Mouse (Mus musculus) hindbrain, embryonic 12.5 days (tissue): ENCODE data around the gene Cobl. TPM values are rescaled to one million over a fixed set of nuclear protein-coding genes. Genes with fewer than 3 reads are reported as not detected.

Experiments used
- ATAC-seq: fragments of 200-750 bp; cut with Nextera tagmentation; 2 replicates; pipeline ENCODE4 v1.8.0; 2017; ENCODE audit warnings: moderate TSS enrichment; ENCODE audit not compliant: low FRiP score
- H3K27ac ChIP-seq: fragments of 300-500 bp; sonication (generic); 2 replicates; pipeline ENCODE4 v1.5.1; 2016; ENCODE audit warnings: mild to moderate bottlenecking
- H3K27me3 ChIP-seq: fragments of 300-500 bp; sonication (generic); 2 replicates; pipeline ENCODE4 v1.6.1; 2016; ENCODE audit warnings: mild to moderate bottlenecking
- H3K36me3 ChIP-seq: fragments of 300-500 bp; sonication (generic); 2 replicates; pipeline ENCODE4 v1.6.1; 2016; ENCODE audit warnings: mild to moderate bottlenecking
- H3K4me1 ChIP-seq: fragments of 300-500 bp; sonication (generic); 2 replicates; pipeline ENCODE4 v1.6.1; 2016
- H3K4me2 ChIP-seq: fragments of 300-500 bp; sonication (generic); replicated peaks from 2 replicates; pipeline ENCODE4 v1.6.1; 2016; ENCODE audit warnings: mild to moderate bottlenecking
- H3K4me3 ChIP-seq: fragments of 300-500 bp; sonication (generic); 2 replicates; pipeline ENCODE4 v1.5.1; 2016; ENCODE audit warnings: mild to moderate bottlenecking
- H3K9ac ChIP-seq: fragments of 300-500 bp; sonication (generic); 2 replicates; pipeline ENCODE4 v1.6.1; 2016; ENCODE audit warnings: mild to moderate bottlenecking, moderate library complexity
- H3K9me3 ChIP-seq: fragments of 300-500 bp; sonication (generic); replicated peaks from 2 replicates; pipeline ENCODE4 v1.6.1; 2016; ENCODE audit warnings: mild to moderate bottlenecking
- WGBS: fragments of 180-500 bp; shearing (Covaris S2); methylation state at CpG from one replicate; pipeline ENCODE4 v1.1.7; 2016; 5-methylcytosine and 5-hydroxymethylcytosine counted together
- polyA plus RNA-seq: library from polyadenylated mRNA; unstranded; fragments of >200 nt; fragmentation: Nextera tagmentation; extraction: Ambion mirVana; gene quantifications from 2 replicates; pipeline ENCODE4 v1.2.1, GENCODE M21; 2016

The Cobl gene
- polyA plus RNA-seq, 1 experiment from 2014 or later: 5.3 TPM

- no peak for ATAC-seq
- Histone ChIP-seq H3K4me1 (no peaks in the 10 kb centered on the region), H3K27me3 (no peaks in the 10 kb centered on the region), H3K4me3 (no peak overlapping the region), H3K36me3 (no peaks in the 10 kb centered on the region), H3K4me2 (no peak overlapping the region), H3K9ac (no peak overlapping the region), H3K9me3 (no peaks in the 10 kb centered on the region), H3K27ac (no peak overlapping the region)
- WGBS: 75% methylated on average over 7 of the region's 7 CpGs
Observed at GRCm38 (mm10) chr11:12280711-12281110, 184.0 kb downstream of the Cobl start.

DNA sequence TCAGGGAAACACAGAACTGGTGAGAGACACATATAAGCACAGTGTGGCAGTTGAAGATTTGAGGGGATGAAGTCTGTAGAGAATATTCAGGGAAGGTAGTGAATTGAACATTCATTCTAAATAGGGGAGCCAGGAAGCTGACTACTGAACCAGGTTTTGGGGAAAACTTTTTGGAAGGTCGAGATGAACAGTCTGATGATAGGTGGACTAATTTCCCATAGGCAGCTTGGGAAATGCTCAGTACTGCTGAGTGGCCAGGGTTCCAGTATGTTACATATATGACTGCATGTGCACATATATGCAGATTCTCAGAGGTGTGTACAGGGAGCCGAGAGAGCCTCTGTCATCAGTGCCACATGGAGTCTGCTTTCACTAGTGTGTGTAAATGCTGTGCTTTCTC lies 190.5 kb downstream of the Cobl start:
- Histone ChIP-seq H3K27me3 (no peaks in the 10 kb centered on the region), H3K27ac (no peak overlapping the region), H3K9ac (no peak overlapping the region), H3K4me2 (no peak overlapping the region), H3K4me3 (no peak overlapping the region), H3K9me3 (no peaks in the 10 kb centered on the region), H3K36me3 (no peaks in the 10 kb centered on the region), H3K4me1 (no peaks in the 10 kb centered on the region)
- ATAC-seq: no peak
- WGBS: 82% methylated on average over 2 of the region's 2 CpGs

DNA sequence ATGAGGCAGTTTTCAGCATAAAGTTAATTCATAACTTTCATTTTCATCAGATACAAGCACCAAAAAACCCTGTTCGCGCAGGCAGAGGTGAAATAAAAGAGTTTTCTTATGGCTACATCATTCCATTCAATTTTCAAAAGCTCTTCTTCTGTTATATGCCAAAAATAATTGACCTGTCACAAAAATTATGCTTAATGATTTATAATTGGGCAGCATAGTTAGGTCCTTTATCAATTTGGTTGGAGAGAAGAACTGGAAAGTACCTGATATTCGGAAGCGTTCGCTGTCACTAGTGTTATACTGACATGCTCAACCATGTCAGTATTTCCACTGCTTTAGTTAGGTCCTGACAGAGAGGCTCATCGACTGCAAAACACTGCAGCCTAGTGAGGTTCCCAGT lies 191.0 kb downstream of the Cobl start:
- no peak overlapping the region for H3K4me3 ChIP-seq
- ATAC-seq: no peak
- H3K36me3 ChIP-seq: no peaks in the 10 kb centered on the region
- no peak overlapping the region for H3K4me2 ChIP-seq
- H3K9me3 ChIP-seq: no peaks in the 10 kb centered on the region
- no peaks in the 10 kb centered on the region for H3K4me1 ChIP-seq
- no peak overlapping the region for H3K27ac ChIP-seq
- H3K9ac ChIP-seq: no peak overlapping the region
- 91% methylated on average over 6 of the region's 6 CpGs for WGBS
- no peaks in the 10 kb centered on the region for H3K27me3 ChIP-seq

GRCm38 (mm10) chr11:12258411-12258810 lies 206.3 kb downstream of the Cobl start:
- Histone ChIP-seq H3K4me2 (no peak overlapping the region), H3K27ac (no peak overlapping the region), H3K4me1 (no peaks in the 10 kb centered on the region), H3K36me3 (no peaks in the 10 kb centered on the region), H3K9ac (no peak overlapping the region), H3K4me3 (no peak overlapping the region), H3K27me3 (no peaks in the 10 kb centered on the region), H3K9me3 (no peaks in the 10 kb centered on the region)
- WGBS: 69% methylated on average over 2 of the region's 2 CpGs
- ATAC-seq: no peak

GRCm38 (mm10) chr11:12257324-12258118 lies 207.2 kb downstream of the Cobl start:
- no peak for ATAC-seq

DNA sequence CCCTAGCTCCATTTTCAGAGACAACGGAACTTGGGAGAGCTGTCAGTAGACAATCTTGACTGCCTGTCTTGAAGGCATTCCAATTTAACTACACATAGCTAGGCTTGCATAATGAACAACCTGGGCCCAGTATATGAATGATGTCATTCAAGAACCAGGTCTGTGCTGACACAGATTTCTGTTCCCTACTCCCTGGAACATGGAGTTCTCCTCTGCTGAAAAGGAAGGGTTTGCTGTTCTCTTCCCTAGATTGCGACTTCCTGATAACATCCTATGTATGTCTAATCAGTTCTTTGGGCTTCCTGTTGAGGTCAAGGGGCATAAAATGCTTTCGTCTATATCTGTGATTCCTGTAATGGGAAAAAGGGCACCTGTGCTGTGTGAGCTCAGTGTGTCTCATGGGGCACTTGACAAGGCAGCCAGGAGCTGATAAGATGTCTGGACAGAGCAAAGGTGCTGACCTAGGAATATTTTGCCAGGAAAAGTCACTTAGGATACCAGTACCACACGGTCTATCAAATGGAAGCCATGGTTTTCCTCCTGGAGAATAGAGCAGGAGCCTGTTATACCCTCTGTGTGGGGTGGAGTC lies 219.3 kb downstream of the Cobl start:
- Histone ChIP-seq H3K9me3 (no peaks in the 10 kb centered on the region), H3K4me3 (no peak overlapping the region), H3K4me1 (no peaks in the 10 kb centered on the region), H3K27ac (no peak overlapping the region), H3K4me2 (no peak overlapping the region), H3K36me3 (no peaks in the 10 kb centered on the region), H3K9ac (no peak overlapping the region), H3K27me3 (no peaks in the 10 kb centered on the region)
- 80% methylated on average over 4 of the region's 4 CpGs for WGBS
- no peak for ATAC-seq

More at GRCm38 (mm10) chr11:12257324-12258118, 207.2 kb downstream of the Cobl start:
- no peak overlapping the region for H3K27ac ChIP-seq
- no peaks in the 10 kb centered on the region for H3K27me3 ChIP-seq
- 73% methylated on average over 5 of the region's 5 CpGs for WGBS
- H3K36me3 ChIP-seq: no peaks in the 10 kb centered on the region
- no peaks in the 10 kb centered on the region for H3K4me1 ChIP-seq
- H3K4me3 ChIP-seq: no peak overlapping the region
- no peaks in the 10 kb centered on the region for H3K9me3 ChIP-seq
- H3K4me2 ChIP-seq: no peak overlapping the region
- H3K9ac ChIP-seq: no peak overlapping the region

- WGBS: 70% methylated on average over 1 of the region's 1 CpGs
- ATAC-seq: no peak
- no peak overlapping the region for H3K9ac ChIP-seq
- no peak overlapping the region for H3K4me3 ChIP-seq
- H3K36me3 ChIP-seq: no peaks in the 10 kb centered on the region
- no peaks in the 10 kb centered on the region for H3K27me3 ChIP-seq
- no peak overlapping the region for H3K4me2 ChIP-seq
- H3K27ac ChIP-seq: no peak overlapping the region
- H3K4me1 ChIP-seq: no peaks in the 10 kb centered on the region
- H3K9me3 ChIP-seq: no peaks in the 10 kb centered on the region
Observed at GRCm38 (mm10) chr11:12236341-12236740, 228.4 kb downstream of the Cobl start.

- Histone ChIP-seq H3K27me3 (no peaks in the 10 kb centered on the region), H3K9me3 (no peaks in the 10 kb centered on the region), H3K4me1 (no peaks in the 10 kb centered on the region), H3K4me2 (no peak overlapping the region), H3K4me3 (no peak overlapping the region), H3K9ac (no peak overlapping the region), H3K27ac (no peak overlapping the region), H3K36me3 (no peaks in the 10 kb centered on the region)
- 82% methylated on average over 4 of the region's 4 CpGs for WGBS
- ATAC-seq: no peak
Observed at GRCm38 (mm10) chr11:12234876-12235275, 229.9 kb downstream of the Cobl start.

GRCm38 (mm10) chr11:12234126-12234525 lies 230.6 kb downstream of the Cobl start:
- H3K36me3 ChIP-seq: no peaks in the 10 kb centered on the region
- H3K4me1 ChIP-seq: no peaks in the 10 kb centered on the region
- H3K9ac ChIP-seq: no peak overlapping the region
- no peak overlapping the region for H3K4me2 ChIP-seq
- H3K4me3 ChIP-seq: no peak overlapping the region
- H3K9me3 ChIP-seq: no peaks in the 10 kb centered on the region
- no peak overlapping the region for H3K27ac ChIP-seq
- WGBS: 91% methylated on average over 1 of the region's 1 CpGs
- no peak for ATAC-seq
- no peaks in the 10 kb centered on the region for H3K27me3 ChIP-seq

DNA sequence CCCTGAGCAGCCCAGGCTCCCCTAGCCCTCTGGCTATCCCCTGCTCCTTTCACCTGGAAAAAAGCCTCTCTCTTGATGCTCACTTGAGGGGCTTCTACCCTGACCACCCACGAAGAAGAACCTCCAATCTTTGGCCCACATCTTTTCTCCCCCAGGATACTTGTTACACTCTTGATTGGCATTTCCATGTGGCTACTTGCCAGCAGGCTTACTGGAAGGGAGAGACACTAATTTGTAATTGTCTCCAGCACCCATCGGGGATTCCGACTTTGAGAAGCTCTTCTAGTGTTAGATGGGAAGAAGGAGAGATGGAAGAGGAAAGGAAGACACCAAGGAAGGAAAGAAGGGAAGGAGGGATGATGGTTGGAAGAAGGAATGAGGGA lies 232.0 kb downstream of the Cobl start:
- no peak overlapping the region for H3K9ac ChIP-seq
- no peak overlapping the region for H3K27ac ChIP-seq
- H3K4me2 ChIP-seq: no peak overlapping the region
- ATAC-seq: no peak
- 89% methylated on average over 3 of the region's 3 CpGs for WGBS
- H3K4me1 ChIP-seq: no peaks in the 10 kb centered on the region
- H3K36me3 ChIP-seq: no peaks in the 10 kb centered on the region
- no peak overlapping the region for H3K4me3 ChIP-seq
- no peaks in the 10 kb centered on the region for H3K9me3 ChIP-seq
- no peaks in the 10 kb centered on the region for H3K27me3 ChIP-seq

DNA sequence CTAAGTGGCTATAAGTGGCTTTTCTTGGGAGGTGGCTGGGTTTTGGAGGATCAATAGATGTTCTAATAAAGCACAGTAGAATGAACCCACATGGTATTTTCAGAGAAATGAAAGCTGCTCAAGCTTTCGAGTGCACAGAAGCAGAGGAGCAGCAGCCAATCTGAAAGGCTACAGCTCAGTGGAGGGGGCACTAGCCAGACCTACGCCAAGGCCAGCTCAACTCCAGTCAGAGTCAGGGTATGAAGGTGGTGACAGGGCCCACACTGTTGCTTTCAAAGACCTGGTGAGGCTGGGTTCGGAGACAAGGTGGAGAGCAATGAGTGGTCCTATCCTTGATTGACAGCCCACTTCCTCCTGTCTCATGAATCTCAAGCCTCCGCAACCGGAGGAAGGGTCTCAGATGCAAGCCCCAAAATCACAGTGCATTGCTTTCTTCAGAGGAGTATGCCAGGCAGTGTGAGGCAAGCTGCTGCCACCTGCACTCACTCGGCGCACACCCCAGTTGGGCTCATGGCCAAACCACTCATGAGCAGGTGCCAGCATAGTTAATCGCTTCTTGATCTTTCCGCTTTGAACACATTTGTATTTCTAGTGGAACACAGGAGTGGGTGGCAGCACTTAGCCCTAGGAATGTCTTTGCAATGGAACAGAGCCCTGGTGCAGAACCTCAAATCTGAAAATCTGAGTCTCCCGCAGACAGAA lies 232.6 kb downstream of the Cobl start:
- no peak for ATAC-seq

GRCm38 (mm10) chr11:12231481-12232035 lies 233.2 kb downstream of the Cobl start:
- Histone ChIP-seq H3K9ac (no peak overlapping the region), H3K27ac (no peak overlapping the region)
- no peak for ATAC-seq

More for the DNA sequence above, 232.6 kb downstream of the Cobl start:
- H3K4me3 ChIP-seq: no peak overlapping the region
- no peak overlapping the region for H3K9ac ChIP-seq
- H3K27me3 ChIP-seq: no peaks in the 10 kb centered on the region
- 87% methylated on average over 10 of the region's 10 CpGs for WGBS
- no peaks in the 10 kb centered on the region for H3K36me3 ChIP-seq
- no peaks in the 10 kb centered on the region for H3K4me1 ChIP-seq
- H3K9me3 ChIP-seq: no peaks in the 10 kb centered on the region
- H3K27ac ChIP-seq: no peak overlapping the region
- no peak overlapping the region for H3K4me2 ChIP-seq

More at GRCm38 (mm10) chr11:12231481-12232035, 233.2 kb downstream of the Cobl start:
- no peaks in the 10 kb centered on the region for H3K4me1 ChIP-seq
- no peaks in the 10 kb centered on the region for H3K27me3 ChIP-seq
- H3K4me3 ChIP-seq: no peak overlapping the region
- no peaks in the 10 kb centered on the region for H3K9me3 ChIP-seq
- 76% methylated on average over 6 of the region's 6 CpGs for WGBS
- no peaks in the 10 kb centered on the region for H3K36me3 ChIP-seq
- no peak overlapping the region for H3K4me2 ChIP-seq
